ENCODE assay signal across 22 mouse cellular contexts in the genomic region with DNA sequence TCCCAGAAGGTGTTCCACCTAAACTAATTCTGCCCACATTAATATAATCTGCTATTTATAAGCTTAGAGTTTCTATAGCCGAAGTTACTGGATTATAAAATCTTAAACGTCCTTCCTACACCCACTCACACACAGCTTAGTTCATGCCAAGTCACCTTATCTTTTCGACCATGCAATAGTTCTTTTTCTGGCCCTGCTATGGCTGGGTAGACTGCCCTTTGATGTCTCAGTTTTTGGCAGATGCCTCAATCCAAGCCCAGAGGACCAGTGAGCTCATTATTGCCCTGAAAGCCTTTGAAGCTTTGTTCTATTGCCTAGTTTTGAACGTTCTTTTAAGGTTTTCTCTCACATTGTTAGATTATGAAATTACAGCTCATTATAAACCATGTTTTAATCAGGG. TPM values are rescaled to one million over a fixed set of nuclear protein-coding genes. Genes with fewer than 3 reads are reported as not detected.
DNase-seq lines count a peak whose midpoint lies in the region; ATAC-seq and TF ChIP-seq lines count a peak whose summit lies in the region.
"Had no signal": no experiment of that assay in that cellular context is flagged by ENCODE, and none has a peak within 500 bp of the region (broad histone marks: within the 10 kb centered on the region; RNA-seq: fewer than 3 reads in every experiment).

No protein-coding gene starts in this region.

- peak; percentile 61 for ATAC-seq in forebrain, embryonic 12.5 days (ENCODE audit: low FRiP score)
- ATAC-seq in forebrain, embryonic 13.5 days = no peak
- ATAC-seq in kidney, embryonic 15.5 days (replicated peaks; ENCODE audit: low FRiP score) = no peak
- ATAC-seq in Patski = peak; percentile 71
- ATAC-seq in megakaryocyte progenitor cell, adult 5-6 weeks (replicated peaks; ENCODE audit: poor library complexity) = peak; percentile 75
- ATAC-seq: intestine, embryonic 16.5 days had no signal

- in situ Hi-C loops in Patski (cut with MboI; ENCODE audit: low pct_unique_long_range_greater_than_20kb) = no loop called here

- H3K27ac ChIP-seq in forebrain, embryonic 12.5 days = no peak overlapping the region
- no peak overlapping the region for H3K27ac ChIP-seq in forebrain, embryonic 13.5 days
- no peak overlapping the region for H3K27ac ChIP-seq in kidney, embryonic 15.5 days
- no peak overlapping the region for H3K27ac ChIP-seq in thymus, adult 2 months (ENCODE audit: control insufficient read depth, insufficient read depth, low read length)
- H3K27ac ChIP-seq: embryonic facial prominence, embryonic 10.5 days; heart, embryonic 10.5 days; heart, embryonic 15.5 days; hindbrain, embryonic 15.5 days had no signal

- no peak for TF ChIP-seq CTCF in Patski (IDR thresholded peaks at IDR 0.05)
- TF ChIP-seq CTCF in thymus, adult 2 months (IDR thresholded peaks at IDR 0.05; ENCODE audit: borderline replicate concordance, control insufficient read depth, extremely low read depth, insufficient read depth, low read length, poor library complexity) = no peak

- H3K4me3 ChIP-seq in forebrain, embryonic 12.5 days (replicated peaks) = no peak overlapping the region
- H3K4me3 ChIP-seq in forebrain, embryonic 13.5 days = no peak overlapping the region
- H3K4me3 ChIP-seq in kidney, embryonic 15.5 days (replicated peaks) = no peak overlapping the region
- no peak overlapping the region for H3K4me3 ChIP-seq in thymus, adult 2 months (ENCODE audit: control insufficient read depth, insufficient read depth, low read length)
- H3K4me3 ChIP-seq: embryonic facial prominence, embryonic 10.5 days; heart, embryonic 10.5 days; heart, embryonic 15.5 days; hindbrain, embryonic 15.5 days had no signal

- DNase-seq in kidney, adult 9 months = peak; percentile 13
- DNase-seq in Patski (ENCODE audit: low read depth, low spot score) = no peak
- DNase-seq in thymus, adult 2 months = no peak
- no peak for DNase-seq in heart, adult 8-10 months (ENCODE audit: low spot score)
- DNase-seq: adrenal gland, adult 8-10 months; adrenal gland, postnatal 36 days; cerebellum, adult 11-12 months; cerebellum, adult 9-11 months; cerebellum, postnatal 36 days; gastrocnemius, postnatal 36 days; heart, adult 11 months had no signal

- no peaks in the 10 kb centered on the region for H3K27me3 ChIP-seq in forebrain, embryonic 12.5 days
- no peaks in the 10 kb centered on the region for H3K27me3 ChIP-seq in forebrain, embryonic 13.5 days
- H3K27me3 ChIP-seq in kidney, embryonic 15.5 days = no peaks in the 10 kb centered on the region
- H3K27me3 ChIP-seq in Patski = no peaks in the 10 kb centered on the region
- no peaks in the 10 kb centered on the region for H3K27me3 ChIP-seq in thymus, adult 2 months (ENCODE audit: control insufficient read depth, insufficient read depth, low read length)
- H3K27me3 ChIP-seq: heart, embryonic 15.5 days; hindbrain, embryonic 15.5 days had no signal

- no peaks in the 10 kb centered on the region for H3K4me1 ChIP-seq in forebrain, embryonic 12.5 days
- H3K4me1 ChIP-seq in forebrain, embryonic 13.5 days = no peaks in the 10 kb centered on the region
- no peaks in the 10 kb centered on the region for H3K4me1 ChIP-seq in kidney, embryonic 15.5 days
- no peaks in the 10 kb centered on the region for H3K4me1 ChIP-seq in thymus, adult 2 months (replicated peaks; ENCODE audit: control insufficient read depth, insufficient read depth, low read length)
- H3K4me1 ChIP-seq: embryonic facial prominence, embryonic 10.5 days; heart, embryonic 10.5 days; heart, embryonic 15.5 days; hindbrain, embryonic 15.5 days had no signal

- no peak overlapping the region for H3K4me2 ChIP-seq in forebrain, embryonic 12.5 days
- no peak overlapping the region for H3K4me2 ChIP-seq in forebrain, embryonic 13.5 days
- H3K4me2 ChIP-seq in kidney, embryonic 15.5 days = no peak overlapping the region
- H3K4me2 ChIP-seq: heart, embryonic 15.5 days; hindbrain, embryonic 15.5 days had no signal

- no peaks in the 10 kb centered on the region for H3K36me3 ChIP-seq in forebrain, embryonic 12.5 days (replicated peaks)
- no peaks in the 10 kb centered on the region for H3K36me3 ChIP-seq in forebrain, embryonic 13.5 days (ENCODE audit: poor library complexity, severe bottlenecking)
- H3K36me3 ChIP-seq in kidney, embryonic 15.5 days = no peaks in the 10 kb centered on the region
- no peaks in the 10 kb centered on the region for H3K36me3 ChIP-seq in thymus, adult 2 months (ENCODE audit: control insufficient read depth, insufficient read depth, low read length)
- H3K36me3 ChIP-seq: embryonic facial prominence, embryonic 10.5 days; heart, embryonic 10.5 days; heart, embryonic 15.5 days; hindbrain, embryonic 15.5 days had no signal

- TF ChIP-seq POLR2A in thymus, adult 2 months (IDR thresholded peaks at IDR 0.05; ENCODE audit: control insufficient read depth, extremely low read depth, insufficient read depth, low read length, poor library complexity) = no peak

- CTCF ChIA-PET in Patski (lab: Charles Lee) = interaction anchor here (0.8 to 2.1 kb wide), 11 partner anchors 9 to 106 kb away, joined by 3 to 10 read pairs (median 4); no protein-coding TSS in a partner anchor

- H3K9ac ChIP-seq in forebrain, embryonic 12.5 days = no peak overlapping the region
- no peak overlapping the region for H3K9ac ChIP-seq in forebrain, embryonic 13.5 days
- H3K9ac ChIP-seq in kidney, embryonic 15.5 days = no peak overlapping the region
- H3K9ac ChIP-seq: heart, embryonic 15.5 days; hindbrain, embryonic 15.5 days had no signal

- POLR2A ChIA-PET in Patski (lab: Charles Lee) = interaction anchor here (0.6 to 0.8 kb wide), 2 partner anchors 23 to 56 kb away, joined by 3 to 9 read pairs; no protein-coding TSS in a partner anchor

- H3K9me3 ChIP-seq in forebrain, embryonic 12.5 days = no peaks in the 10 kb centered on the region
- no peaks in the 10 kb centered on the region for H3K9me3 ChIP-seq in forebrain, embryonic 13.5 days (replicated peaks)
- no peaks in the 10 kb centered on the region for H3K9me3 ChIP-seq in kidney, embryonic 15.5 days (replicated peaks)
- H3K9me3 ChIP-seq: embryonic facial prominence, embryonic 10.5 days; heart, embryonic 10.5 days; heart, embryonic 15.5 days; hindbrain, embryonic 15.5 days had no signal

- 44% methylated on average over 4 of the region's 4 CpGs for WGBS in forebrain, embryonic 12.5 days
- WGBS in forebrain, embryonic 13.5 days = 40% methylated on average over 4 of the region's 4 CpGs
- 46% methylated on average over 4 of the region's 4 CpGs for WGBS in kidney, embryonic 15.5 days
- WGBS in thymus, adult 2 months = 54% methylated on average over 4 of the region's 4 CpGs

RNA-seq across cellular contexts. Expression of a gene that starts 27.5 kb away (rescaled TPM):
- polyA plus RNA-seq in forebrain, embryonic 12.5 days (2016; fragmentation: Nextera tagmentation; extraction: Ambion mirVana) = 7.6 and 8.4 TPM in 2 replicates
- 8.1 and 8.2 TPM in 2 replicates for polyA plus RNA-seq in forebrain, embryonic 13.5 days (2015; fragmentation: Nextera tagmentation; extraction: Ambion mirVana)
- polyA plus RNA-seq in kidney, embryonic 15.5 days (2015; fragmentation: Nextera tagmentation; extraction: Ambion mirVana) = 23.4 and 26.8 TPM in 2 replicates
- polyA plus RNA-seq in Patski (2021) = not detected
- total RNA-seq in megakaryocyte progenitor cell, adult 5-6 weeks (2015) = 169 and 236 TPM in 2 replicates
- 133 and 193 TPM in 2 replicates for total RNA-seq in megakaryocyte progenitor cell, adult 5-6 weeks (2017)
- 1.6 and 2.5 TPM in 2 replicates for polyA plus RNA-seq in thymus, adult 2 months (2012; rRNA removed)
- 10 to 100 TPM; 56.5 to 77.5 (median 68.1) TPM for total RNA-seq in heart, adult 8-10 months (2022)
- total RNA-seq: MEL had no signal
- polyA plus RNA-seq: C2C12 had no signal

Comparison
In these comparisons a context has a peak if more than half of its experiments do, and no peak if none do; other contexts are left out.
1. ATAC-seq: peak in forebrain, embryonic 12.5 days (single experiment), Patski (single experiment) and megakaryocyte progenitor cell, adult 5-6 weeks (single experiment); none in forebrain, embryonic 13.5 days (single experiment) and kidney, embryonic 15.5 days (single experiment).